Mouse (Mus musculus): Measurements from ENCODE around the gene Rbpj.

GRCm38 (mm10) chr5:53525305-53526069 lies 59.5 kb downstream of the Rbpj start:
- TF ChIP-seq CTCF (IDR thresholded peaks at IDR 0.05; ENCODE audit: insufficient read depth, low read length) = no peak
- TF ChIP-seq POLR2A (IDR thresholded peaks at IDR 0.05; ENCODE audit: borderline replicate concordance, extremely low read depth, low read depth, low read length) = no peak
